Mouse (Mus musculus): ENCODE results near the gene Bnip1. TPM values are rescaled to one million over a fixed set of nuclear protein-coding genes. Genes with fewer than 3 reads are reported as not detected.
A peak's percentile ranks its signal among the peaks of the same experiment; 100 is the strongest.

The Bnip1 gene
- total RNA-seq (2021) = 10 to 100 TPM; 25.2 to 29.7 TPM
- long read RNA-seq, experiment 1, transcript Bnip1-201 (6 exons, 1,098 nt) = major isoform, 15 of 20 reads
- long read RNA-seq, experiment 1, partial matches to known transcripts = 1 of 20 reads
- long read RNA-seq, experiment 1, other reads (novel, unspliced or antisense) = 2 of 20 reads
- long read RNA-seq, experiment 2, transcript Bnip1-201 (6 exons, 1,098 nt) = major isoform, 16 of 16 reads
- long read RNA-seq, experiment 2, partial matches to known transcripts = 0 of 16 reads
- long read RNA-seq, experiment 2, other reads (novel, unspliced or antisense) = 0 of 16 reads

DNA sequence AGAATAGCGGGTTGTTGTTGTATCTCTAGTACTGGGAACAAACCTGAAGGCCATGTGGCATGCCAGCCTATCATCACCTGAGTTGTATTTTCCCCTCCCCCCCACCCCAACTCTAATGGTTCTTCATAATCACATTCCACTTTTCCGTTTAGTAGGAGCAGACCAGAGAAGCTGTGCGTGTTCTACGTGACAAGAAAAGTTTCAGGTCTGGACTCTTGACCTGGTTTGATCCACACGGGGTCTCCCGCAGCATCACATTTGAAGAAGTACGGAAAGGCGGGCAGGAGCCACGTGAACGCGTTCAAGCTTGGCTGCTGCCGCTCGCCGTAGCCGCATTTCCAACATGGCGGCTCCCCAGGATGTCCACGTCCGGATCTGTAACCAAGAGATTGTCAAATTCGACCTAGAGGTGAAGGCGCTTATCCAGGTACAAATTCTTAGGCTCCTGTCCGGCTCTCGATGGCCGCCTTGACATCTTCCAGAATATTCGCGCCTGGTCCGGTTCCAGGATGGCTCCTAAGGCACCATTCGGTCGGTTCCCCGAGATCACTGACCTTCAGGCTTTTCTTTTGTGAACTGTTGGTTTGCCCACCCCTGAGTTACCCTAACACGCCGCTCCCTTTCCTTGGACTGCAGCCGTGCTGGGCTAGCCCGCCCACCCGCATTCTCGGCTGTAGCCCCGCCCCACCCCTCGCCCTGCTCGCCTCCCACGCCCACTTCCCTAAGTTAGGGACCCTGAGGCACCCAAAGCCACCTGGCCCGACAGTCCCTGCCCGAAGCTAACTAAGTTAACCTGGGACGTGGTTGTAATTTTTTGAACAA, at the start of gene Bnip1:
TSS of gene Bnip1 (plus strand) at position 317 of the 822 bp plus-strand sequence.
- DNase-seq (ENCODE audit: low spot score) = peak; percentile 74

DNA sequence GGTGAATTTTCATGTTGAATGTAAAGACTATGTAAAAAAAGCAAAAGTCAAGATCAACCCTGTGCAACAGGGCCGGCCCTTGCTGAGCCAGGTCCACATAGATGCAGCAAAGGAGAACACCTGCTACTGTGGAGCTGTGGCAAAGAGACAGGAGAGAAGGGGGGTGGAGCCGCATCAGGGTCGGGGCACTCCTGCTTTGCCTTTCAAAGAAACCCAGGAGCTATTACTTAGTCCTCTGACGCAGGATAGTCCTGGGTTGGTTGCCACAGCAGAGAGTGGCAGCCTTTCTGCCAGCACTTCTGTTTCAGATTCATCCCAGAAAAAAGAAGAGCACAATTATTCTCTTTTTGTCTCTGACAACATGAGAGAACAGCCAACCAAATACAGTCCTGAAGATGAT, 38.3 kb upstream of the Bnip1 start:
- DNase-seq (ENCODE audit: low spot score) = no peak

DNA sequence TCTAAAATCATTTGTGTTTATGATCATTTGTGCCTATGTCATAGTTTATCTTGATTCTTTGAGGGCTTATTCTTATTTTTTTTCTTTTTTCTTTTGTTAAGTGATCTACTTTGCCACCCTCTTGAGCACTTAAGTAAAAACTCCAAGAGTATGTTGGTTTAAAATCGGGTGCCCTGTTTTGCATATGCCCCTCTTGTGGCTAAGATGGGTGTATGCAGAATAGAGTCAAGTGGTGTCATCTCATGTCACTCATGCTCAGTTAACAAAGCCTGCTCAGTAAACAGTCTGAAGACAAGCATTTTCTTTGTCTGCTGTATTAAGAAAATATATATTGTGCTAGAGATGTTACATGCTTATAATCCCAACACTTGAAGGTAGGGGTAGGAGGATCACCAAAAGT, 37.6 kb upstream of the Bnip1 start:
- DNase-seq (ENCODE audit: low spot score) = no peak

DNA sequence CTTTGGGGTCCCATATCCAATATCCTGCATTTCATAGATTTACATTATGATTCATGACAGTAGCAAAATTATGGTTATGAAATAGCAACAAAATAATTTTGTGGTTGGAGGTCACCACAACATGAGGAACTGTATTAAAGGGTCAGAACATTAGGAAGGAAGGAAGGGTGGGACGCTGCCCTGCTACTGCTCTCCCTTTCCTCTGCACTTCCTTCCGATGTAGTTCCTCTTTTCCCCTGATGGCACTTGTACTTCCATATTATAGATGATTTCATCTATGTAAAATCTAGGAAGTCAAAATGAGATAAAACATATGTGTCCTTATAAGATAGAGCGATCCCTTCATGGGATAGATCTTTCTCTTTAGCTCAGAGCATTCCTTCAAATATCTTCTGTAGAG, 30.9 kb upstream of the Bnip1 start:
- DNase-seq (ENCODE audit: low spot score) = no peak

DNA sequence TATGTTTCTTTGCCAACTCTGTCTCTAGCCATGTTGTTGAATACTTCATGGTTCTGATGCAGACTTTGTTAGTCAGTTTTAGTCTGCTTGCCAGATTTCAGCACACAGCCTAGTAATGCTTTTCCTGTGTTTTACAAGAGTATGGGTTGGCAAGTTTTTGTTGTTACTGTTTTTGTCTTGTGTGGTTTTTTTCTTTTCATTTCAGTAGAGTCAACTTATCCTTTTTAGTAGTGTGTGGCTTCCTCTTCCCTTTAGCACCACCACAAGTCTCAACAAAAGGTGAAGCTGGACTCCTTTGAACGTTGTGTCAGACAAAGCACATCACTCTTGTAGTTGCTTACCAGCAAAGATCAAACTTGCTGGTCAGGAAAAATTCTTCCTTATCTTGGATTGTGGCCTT, 28.6 kb upstream of the Bnip1 start:
- no peak for DNase-seq (ENCODE audit: low spot score)

DNA sequence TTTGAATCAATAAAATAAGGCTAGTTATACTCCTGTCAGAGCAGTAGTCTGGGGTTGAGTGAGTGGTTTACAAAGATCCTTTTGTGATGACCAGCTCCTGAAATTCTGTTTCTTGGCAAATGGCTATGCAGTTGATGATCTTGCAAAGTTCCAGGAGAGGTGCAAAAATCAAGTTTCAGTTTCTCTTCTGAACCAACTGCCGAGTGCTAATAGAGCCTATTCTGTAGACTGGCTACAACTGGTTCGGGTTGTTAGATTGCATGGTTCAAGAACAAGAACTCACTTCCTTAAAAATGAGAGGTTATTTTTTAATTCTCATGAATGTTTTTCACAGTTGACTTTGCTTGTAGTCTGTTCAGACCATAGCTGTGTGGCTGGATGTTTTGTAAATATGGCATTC, 27.4 kb upstream of the Bnip1 start:
- DNase-seq (ENCODE audit: low spot score) = peak; percentile 6

DNA sequence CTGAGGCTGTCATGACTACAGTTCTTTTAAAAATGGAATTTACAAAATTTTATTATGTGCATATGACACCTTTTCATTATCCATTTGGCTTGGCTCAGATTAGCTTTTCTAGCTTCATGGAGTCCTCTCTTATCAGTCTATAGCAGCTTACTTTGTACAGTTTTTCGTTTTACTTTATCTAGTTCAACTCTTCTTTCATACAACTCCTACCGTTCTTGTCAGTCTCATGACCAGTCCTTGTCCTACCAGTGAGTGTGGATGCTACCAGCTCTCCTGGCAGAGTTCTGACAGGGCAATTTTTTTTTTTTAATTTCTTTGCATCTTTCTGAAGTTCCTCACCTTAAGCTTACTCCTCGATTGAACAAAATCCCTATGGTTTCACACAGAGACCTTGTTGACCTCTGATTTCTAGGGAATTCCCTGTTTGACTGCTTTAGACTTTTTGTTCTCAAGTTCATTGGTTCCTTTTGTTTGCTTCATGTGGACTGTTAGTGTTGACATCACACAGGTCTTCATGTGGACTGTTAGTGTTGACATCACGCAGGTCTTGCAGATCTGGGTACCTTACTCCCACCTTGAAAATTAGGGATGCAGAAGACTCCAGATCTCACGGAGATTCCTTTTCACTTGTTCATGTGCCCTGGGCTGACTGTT, 13.6 kb upstream of the Bnip1 start:
- no peak for DNase-seq (ENCODE audit: low spot score)

DNA sequence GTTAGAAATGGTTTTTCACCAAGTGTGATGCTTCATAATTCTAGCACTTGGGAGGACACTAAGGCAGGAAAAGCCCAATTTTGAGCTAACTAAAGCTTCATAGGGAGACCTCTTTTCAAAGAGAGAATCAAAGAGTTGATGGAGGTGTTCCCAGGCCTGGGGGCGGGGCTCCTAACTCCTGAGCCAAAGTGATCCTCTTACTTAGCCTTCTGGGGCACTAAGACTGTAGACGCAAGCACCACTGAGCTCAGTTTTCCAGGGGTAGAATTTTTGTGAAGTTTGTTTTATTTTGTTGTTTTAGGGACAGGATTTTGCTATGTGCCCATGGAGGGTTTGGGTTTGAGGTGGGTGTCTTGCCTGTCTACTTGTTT, 13.1 kb upstream of the Bnip1 start:
- no peak for DNase-seq (ENCODE audit: low spot score)

DNA sequence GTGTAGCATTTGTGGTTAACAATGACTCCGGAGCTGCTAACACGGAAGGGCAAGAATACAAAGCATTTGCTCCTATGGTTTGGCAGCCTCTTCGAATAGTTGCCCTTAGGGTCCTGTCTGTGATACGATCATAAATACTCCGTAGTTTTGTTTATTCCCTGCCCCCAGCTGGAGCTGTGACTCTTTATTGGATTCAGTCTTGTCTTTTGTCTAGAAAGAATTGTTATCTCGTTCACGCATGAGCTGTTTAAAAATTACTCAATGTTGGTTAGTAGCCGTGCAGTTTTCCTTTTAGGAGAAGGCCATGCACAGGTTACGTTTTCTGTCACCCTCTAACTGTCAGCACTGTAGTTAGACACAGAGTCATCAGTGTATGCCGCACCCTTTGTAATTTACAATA, 4.7 kb upstream of the Bnip1 start:
- DNase-seq (ENCODE audit: low spot score) = no peak

DNA sequence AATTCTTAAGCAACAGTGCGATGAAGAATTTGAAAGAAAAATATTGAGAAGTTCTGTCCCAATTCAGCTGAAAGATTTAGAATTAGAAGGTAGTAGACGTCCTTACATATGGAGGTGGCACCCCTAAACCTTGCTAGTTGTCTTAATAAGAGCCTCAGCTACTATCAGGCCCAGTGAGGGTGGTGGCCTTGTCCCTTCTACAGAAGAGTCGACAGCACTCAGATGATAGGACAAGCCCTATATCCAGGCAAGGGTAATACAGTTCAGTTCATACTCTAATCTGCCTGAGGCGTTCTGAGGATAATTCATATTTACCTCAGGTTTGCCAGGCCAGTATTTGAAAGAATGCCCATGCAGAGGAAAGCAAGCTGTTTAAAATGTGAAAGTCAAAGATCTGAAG, 2.9 kb upstream of the Bnip1 start:
- no peak for DNase-seq (ENCODE audit: low spot score)

DNA sequence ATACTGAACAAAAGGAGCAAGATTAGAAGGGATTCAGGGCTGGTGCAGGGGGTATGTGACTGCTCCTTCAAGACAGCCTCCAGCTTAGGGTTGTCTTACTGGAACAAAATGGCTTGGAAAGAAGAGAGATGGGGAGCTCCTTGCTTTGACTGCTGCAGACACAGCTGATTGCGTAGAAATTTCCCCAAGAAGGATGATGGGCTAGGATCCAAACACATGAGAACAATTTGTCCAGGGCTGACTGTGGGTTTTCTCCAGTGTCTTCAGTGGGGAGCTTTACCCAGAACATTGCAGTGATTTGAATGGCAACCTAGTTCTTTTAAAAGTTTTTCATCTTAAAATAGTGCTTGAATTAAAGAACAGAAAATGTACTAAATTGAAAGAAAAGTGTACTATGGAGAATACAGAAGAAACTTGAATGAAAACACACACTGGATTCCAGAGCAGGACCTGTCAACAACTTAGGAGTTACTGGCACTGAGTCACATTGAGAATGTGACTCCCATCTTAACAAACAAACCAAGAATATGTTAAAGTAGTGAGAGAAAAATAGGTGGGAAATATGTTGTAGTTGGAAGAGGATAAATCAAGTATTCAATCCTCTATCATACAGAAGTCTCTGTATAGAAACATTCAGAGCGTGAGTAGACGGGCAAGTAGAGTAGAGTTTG, 2.3 kb upstream of the Bnip1 start:
- DNase-seq (ENCODE audit: low spot score) = peak; percentile 49

DNA sequence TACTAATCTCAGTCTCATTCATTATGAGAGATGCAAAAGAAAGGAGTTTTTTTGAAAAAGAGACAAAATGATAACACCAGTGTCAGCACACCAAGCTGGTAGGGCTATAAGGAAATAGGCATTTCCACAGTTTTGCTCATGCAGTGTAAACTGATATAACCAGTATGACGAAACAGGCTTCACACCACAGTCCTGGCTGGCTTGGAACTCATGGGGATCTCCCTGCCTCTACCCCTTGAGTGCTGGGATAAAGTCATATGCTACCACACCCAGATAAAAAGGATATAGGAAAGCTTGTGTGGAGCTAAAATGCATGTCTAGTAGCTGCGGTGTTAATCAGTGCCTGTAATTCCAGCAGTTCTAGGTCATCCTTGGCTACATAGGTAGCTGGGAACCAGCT, 1.4 kb upstream of the Bnip1 start:
- no peak for DNase-seq (ENCODE audit: low spot score)

DNA sequence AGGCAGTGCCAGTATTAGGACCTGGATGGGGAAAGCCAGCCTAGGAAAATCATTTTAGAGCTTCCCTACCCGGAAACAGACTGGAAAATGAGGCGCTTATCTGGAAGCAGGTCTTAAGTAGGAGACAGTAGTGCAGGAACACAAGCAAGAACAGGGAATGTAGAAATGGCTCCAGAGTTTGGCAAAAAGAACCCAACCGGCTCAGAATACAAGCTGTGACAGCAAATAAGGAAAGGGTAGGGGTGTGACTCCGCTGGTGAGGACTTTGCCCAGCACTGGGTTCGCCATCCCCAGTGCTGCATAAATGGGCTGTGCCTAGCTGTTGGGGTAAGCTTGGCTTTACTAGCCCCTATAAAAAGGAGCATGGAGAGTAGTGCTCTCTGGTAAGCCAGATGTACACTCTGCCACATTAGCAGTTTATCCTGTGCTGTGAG, 761 bp downstream of the Bnip1 start:
- no peak for DNase-seq (ENCODE audit: low spot score)

DNA sequence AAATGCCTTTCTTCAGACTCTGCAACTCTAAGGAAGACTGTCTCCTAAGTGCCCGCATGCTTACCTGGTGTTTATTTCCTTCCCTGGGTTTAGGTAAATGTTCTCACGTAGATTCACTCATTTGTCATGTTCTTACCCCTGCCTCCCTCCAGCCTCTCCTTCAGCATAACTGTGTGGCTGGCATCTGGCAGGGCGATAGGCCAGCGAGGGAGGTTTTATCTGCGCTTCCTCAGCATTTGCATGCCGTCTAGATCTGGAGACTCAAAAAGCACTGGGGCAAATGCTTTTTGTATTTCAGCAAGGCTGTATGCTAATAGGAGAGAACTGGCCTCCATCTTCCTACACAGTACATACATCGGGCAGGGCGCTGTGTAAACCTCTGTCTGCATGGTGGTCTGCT, 3.7 kb downstream of the Bnip1 start:
- no peak for DNase-seq (ENCODE audit: low spot score)

DNA sequence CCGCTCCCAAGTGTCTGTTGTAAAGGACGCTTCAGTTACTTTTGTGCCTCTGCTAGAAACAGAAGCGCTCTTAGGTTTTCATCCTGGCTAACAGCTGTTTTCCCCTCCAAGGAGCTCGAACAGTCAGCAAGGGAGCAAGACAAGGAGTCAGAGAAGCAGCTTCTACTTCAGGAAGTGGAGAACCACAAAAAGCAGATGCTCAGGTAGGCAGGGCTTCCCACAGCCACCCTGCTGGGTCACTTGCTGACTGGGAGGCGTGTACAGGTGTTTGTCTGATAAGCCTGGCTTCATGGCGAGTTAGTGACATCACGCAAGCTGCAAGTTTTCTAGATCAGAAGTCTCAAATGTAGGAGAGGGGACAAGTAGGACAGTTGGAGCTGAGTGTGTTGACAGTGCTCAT, 5.7 kb downstream of the Bnip1 start:
- no peak for DNase-seq (ENCODE audit: low spot score)

DNA sequence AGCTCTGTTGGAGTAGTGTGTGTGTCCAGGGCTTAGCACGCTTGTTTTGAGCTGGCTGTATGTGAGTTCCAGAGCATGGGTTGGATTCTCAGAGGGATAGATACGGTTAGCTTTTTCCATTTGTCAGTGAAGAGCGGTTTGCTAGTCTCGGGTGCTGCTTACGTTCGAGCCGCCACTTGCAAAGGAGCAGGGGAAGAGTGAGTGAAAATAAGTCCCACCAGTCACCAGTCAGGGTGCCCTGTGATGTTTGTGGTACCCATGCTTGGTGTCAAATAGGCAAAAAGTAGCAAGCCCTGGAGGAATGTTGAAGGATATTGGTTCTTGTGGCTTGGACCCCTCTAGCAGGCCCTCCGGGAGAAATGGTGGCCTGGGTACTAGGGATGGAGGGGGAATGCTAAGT, 8.1 kb downstream of the Bnip1 start:
- DNase-seq (ENCODE audit: low spot score) = no peak

DNA sequence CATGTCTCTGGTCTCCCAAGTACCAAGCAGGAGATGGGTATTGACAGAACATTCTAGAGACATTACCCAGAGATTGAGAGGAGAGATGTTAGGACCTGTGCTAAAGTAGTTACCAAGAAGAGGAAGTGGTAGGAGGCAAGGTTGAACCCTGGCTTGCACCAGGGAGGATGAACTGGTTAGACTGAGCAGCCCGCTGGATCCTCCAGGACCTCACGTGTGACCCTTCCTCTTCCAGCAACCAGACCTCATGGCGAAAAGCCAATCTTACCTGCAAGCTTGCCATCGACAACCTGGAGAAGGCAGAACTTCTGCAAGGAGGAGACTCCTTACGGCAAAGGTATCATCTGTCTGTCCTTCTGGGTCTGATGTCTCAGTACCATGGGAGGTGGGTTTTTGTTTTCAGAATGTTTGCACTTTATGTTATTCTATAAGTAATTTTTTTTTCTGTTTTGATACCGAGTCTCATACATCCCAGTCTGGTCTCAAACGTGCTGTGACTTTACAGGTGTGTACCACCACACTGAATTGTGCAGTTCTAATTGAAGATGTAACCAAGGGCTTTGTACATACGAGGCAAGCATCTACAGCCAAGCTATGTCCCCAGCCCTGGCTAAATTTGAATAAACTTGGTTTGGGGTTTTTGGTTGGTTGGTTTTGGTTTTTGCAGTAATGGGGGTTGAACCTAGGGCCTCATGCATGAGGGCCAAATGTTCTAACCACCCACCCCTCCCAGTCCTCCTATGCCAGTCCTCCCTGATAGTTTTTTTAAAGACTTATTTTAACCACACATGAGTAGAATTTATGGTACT, 8.8 kb downstream of the Bnip1 start:
- DNase-seq (ENCODE audit: low spot score) = no peak

DNA sequence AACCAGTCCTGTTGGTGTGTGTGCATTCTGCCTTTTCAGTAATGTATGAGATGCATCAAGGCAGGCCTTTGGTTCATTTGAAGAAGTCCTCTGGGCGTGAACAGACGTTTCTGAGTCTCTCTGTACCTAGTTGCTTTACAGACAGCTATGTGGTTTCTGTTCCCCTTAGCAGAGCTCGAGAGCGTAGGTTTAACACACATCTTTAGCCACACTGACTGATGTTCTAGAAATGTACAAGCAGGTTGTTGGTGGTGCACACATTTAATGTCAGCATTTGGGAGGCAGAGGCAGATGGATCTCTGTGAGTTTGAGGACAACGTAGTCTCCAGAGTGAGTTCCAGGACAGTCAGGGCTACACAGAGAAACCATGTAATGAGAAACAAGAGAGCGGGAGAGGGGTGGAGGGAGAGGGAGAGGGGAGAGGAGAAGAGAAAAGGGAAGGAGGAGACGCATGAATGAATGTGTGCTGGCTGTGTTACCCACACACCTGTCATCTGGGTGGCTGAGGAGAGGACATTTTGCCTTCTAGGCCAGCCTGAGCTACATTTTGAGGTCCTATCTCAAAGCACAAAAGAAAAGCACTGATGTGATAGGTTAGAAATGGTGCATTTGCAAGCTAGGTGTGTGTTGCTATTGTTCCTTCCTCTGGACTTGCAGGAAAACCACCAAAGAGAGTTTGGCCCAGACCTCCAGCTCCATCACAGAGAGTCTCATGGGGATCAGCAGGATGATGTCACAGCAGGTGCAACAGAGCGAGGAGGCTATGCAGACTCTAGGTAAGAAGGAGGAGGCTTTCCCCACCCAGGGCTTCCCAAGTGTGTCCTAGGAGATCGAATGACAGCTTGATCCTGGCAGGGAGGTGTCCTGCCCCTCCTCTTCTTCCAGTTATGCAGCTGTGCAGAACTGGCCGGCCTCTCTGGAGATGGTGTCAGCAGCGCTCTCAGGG, 9.7 kb downstream of the Bnip1 start:
- DNase-seq (ENCODE audit: low spot score) = peak; percentile 12

DNA sequence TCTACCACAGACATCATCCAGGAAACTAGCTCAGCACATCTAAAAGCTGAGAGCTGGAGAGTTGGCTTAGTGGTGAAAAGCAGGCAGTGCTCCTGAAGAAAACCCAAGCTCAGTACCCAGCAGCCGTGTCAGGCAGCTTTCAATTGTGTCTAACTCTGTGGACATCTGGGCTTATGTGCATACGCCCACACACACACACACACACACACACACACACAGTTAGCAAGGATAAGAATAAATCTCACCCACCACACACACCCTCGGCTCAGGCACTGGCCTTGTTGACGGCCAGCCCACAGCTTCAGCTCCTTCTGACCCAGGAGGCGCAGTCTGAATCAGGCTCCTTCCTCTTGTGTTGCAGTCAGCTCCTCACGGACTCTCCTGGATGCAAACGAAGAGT, 10.7 kb downstream of the Bnip1 start:
- no peak for DNase-seq (ENCODE audit: low spot score)

DNA sequence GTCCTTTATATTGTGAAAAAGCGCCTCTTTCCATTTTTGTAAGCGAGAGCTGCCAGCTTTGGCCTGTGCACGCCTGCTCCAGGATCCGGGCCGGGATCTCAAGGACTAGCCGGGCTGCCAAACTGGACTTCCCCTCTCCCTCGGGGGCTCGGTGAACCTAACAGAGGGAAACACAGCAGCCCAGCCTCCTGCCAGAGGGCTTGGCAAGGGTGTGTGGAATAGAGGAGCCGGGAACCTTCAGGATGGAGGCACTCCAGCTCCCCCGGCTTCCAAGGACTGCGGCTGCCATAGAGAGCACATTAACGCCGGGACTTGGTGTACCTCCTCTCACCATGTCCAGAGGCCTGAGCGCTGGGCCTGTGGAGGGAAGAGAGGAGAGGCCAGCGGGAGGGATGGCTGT, 11.2 kb downstream of the Bnip1 start:
- peak; percentile 72 for DNase-seq (ENCODE audit: low spot score)

Data from gastrocnemius, adult 18-20 months (tissue).